Mouse (Mus musculus) common myeloid progenitor, adult 5-6 weeks (primary cell): ENCODE data around the gene Rgp1. TPM values are rescaled to one million over a fixed set of nuclear protein-coding genes. Genes with fewer than 3 reads are reported as not detected.

Experiments used
- ATAC-seq: replicated peaks from 2 replicates; pipeline ENCODE4 v1.8.0; 2016; ENCODE audit warnings: low read depth, mild to moderate bottlenecking, moderate TSS enrichment, inconsistent platforms; ENCODE audit not compliant: poor library complexity, severe bottlenecking
- total RNA-seq: library from RNA; stranded (forward); fragments of 200-1000, 187-1606 nt; gene quantifications from 2 replicates; pipeline ENCODE4 v1.2.3, GENCODE M21; 2017

Rgp1 gene
- total RNA-seq, 1 experiment from 2014 or later, result 14.4 TPM

DNA sequence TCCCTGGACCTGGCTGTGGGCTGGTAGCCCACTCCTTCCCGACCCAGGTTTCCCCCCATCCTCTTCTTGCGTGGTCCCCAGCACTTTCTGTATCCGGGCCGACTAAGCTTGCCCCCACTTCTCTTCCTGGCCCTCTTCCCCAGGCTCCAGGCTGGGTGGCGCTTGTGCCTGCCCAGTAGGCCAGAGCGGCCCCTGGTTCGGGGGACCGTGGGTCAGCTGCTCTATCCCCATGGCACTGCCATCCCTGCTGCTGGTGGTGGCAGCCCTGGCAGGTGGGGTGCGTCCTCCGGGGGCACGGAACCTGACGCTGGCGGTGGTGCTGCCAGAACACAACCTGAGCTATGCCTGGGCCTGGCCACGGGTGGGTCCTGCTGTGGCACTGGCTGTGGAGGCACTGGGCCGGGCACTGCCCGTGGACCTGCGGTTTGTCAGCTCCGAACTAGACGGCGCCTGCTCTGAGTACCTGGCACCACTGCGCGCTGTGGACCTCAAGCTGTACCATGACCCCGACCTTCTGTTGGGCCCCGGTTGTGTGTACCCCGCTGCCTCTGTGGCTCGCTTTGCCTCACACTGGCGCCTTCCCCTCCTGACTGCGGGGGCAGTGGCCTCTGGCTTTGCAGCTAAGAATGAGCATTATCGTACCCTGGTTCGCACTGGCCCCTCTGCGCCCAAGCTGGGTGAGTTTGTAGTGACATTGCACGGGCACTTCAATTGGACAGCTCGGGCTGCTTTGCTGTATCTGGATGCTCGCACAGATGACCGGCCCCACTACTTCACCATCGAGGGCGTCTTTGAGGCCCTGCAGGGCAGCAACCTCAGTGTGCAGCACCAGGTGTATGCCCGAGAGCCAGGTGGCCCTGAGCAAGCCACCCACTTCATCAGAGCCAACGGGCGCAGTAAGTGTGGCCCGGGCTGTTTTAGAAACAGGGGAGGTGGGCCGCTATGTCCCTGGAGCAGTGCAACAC lies 53.7 kb downstream of the Rgp1 start:
- ATAC-seq, result no peak

- no peak for ATAC-seq
Observed at GRCm38 (mm10) chr4:43633296-43633695, 54.8 kb downstream of the Rgp1 start.

DNA sequence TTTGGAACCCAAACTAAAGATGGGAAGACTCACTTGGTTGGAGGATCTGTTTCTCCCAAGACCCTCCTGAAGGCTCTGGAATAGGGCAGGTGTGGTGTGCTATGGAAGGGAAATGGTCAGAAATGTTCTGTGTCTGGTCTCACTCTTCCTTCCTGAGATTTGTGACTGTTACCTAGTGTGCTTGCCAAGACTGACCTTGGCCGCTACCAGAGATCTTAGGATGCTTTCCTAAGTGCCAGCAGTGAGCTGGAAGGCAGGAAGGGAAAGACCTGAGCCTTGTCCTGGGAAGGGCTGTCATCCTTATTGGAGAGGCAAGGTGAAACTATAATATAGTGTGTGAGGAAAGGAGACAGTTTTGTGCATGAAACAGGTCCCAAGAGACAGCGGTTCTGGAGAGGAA lies 55.2 kb downstream of the Rgp1 start:
- ATAC-seq, result no peak

DNA sequence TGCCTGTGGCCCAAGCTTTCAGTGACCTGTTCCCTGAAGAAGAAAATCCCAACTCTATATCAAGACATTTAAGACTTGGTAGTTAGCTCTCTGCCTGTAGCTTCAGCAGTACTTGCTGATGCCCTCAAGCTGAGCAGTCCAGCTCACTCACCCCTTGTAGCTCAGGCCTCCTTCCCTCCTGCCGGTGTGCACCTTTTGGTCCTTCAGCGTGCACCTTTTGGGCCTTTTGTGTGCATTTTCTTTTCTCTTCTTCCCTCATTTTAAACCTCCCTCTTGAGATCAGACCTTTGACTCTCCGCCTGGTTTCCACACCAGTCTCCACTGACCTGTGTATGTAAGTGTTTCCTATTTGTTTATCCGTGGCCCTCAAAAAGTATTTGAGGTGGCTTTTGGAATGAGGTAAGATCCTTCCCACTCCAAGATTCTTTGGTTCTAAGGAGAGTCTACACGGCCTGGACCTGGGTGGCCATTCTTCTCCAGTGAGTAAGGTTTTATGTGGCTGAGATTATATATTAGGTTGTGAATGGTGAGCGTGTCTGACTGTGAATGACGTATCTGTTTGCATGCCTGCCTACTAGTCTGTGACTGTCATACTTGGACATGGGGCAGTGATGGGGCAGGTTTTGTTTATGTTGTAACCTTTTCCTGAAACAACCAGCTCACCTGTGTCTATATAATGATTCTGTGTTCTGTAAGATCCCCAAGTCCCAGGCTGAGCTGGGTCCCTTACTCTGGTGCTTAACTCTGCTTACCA lies 56.3 kb downstream of the Rgp1 start:
- ATAC-seq, result no peak

DNA sequence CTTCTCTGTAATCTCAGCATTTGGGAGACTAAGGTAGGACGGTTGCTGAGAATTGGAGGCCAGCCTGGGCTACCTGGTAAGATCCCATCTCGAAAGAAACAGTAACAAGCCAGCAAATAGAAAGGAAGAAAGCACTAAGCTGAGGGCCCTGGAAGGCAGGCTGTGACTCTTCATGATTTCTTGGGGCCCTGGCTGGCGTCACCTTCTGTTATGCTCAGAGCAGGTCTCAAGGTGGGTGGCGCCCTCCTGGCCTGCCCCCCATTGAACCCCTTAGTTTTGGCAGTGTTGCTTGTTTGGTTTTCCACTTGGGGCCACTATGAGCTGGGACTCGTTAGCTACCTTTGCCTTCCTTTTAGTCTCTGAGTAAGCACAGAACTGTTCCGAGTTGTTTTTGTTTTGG lies 58.2 kb downstream of the Rgp1 start:
- ATAC-seq, result no peak

Other genes starting within 250 kb of the Rgp1 start
- 0.97 and 1.3 TPM in 2 replicates for gene Rusc2, start 196.7 kb upstream of the Rgp1 start, total RNA-seq
- gene Fam166b, start 149.6 kb upstream of the Rgp1 start, total RNA-seq, result not detected in 2 replicates
- gene Tesk1, start 136.8 kb upstream of the Rgp1 start, total RNA-seq, result 4.8 and 8.2 TPM in 2 replicates
- gene Cd72, start 124.1 kb upstream of the Rgp1 start, total RNA-seq, result 20.8 and 33.3 TPM in 2 replicates
- gene Sit1, start 95.0 kb upstream of the Rgp1 start, total RNA-seq, result not detected in 2 replicates
- gene Ccdc107, start 85.8 kb upstream of the Rgp1 start, total RNA-seq, result 50.5 and 62.2 TPM in 2 replicates
- 46.1 and 64.5 TPM in 2 replicates for gene Arhgef39, start 79.0 kb upstream of the Rgp1 start, total RNA-seq
- 7.3 and 8.3 TPM in 2 replicates for gene Car9, start 71.7 kb upstream of the Rgp1 start, total RNA-seq
- gene Tpm2, start 55.0 kb upstream of the Rgp1 start, total RNA-seq, result 8.4 and 10.7 TPM in 2 replicates
- gene Creb3, start 16.4 kb upstream of the Rgp1 start, total RNA-seq, result 20.5 and 22.7 TPM in 2 replicates
- gene Tln1, start 16.0 kb upstream of the Rgp1 start, total RNA-seq, result 262 and 295 TPM in 2 replicates
- gene Gba2, start 158 bp downstream of the Rgp1 start, total RNA-seq, result 10.2 and 11.8 TPM in 2 replicates
- gene Msmp, start 5.8 kb downstream of the Rgp1 start, total RNA-seq, result not detected in 2 replicates
- 0.39 and 0.96 TPM in 2 replicates for gene Npr2, start 53.2 kb downstream of the Rgp1 start, total RNA-seq
- gene Spag8, start 74.9 kb downstream of the Rgp1 start, total RNA-seq, result not detected in 2 replicates
- 34.1 and 56.1 TPM in 2 replicates for gene Hint2, start 77.8 kb downstream of the Rgp1 start, total RNA-seq
- gene Tmem8b, start 90.3 kb downstream of the Rgp1 start, total RNA-seq, result 1.4 and 2.5 TPM in 2 replicates
- 0.55 and 0.92 TPM in 2 replicates for gene Fam221b, start 90.4 kb downstream of the Rgp1 start, total RNA-seq
- gene Olfr70, start 122.1 kb downstream of the Rgp1 start, total RNA-seq, result not detected in 2 replicates
- gene Olfr71, start 131.5 kb downstream of the Rgp1 start, total RNA-seq, result not detected in 2 replicates
- gene Hrct1, start 148.5 kb downstream of the Rgp1 start, total RNA-seq, result not detected in 2 replicates
- not detected in 2 replicates for gene Spaar, start 151.3 kb downstream of the Rgp1 start, total RNA-seq
- gene Olfr159, start 192.3 kb downstream of the Rgp1 start, total RNA-seq, result not detected in 2 replicates
- not detected in 2 replicates for gene Olfr156, start 245.2 kb downstream of the Rgp1 start, total RNA-seq